Mouse (Mus musculus) CH12.LX (cell line): ENCODE data around the gene Edem2. TPM values are rescaled to one million over a fixed set of nuclear protein-coding genes. Genes with fewer than 3 reads are reported as not detected.

Source experiments
- DNase-seq: peaks from one replicate; pipeline ENCODE4 v3.0.0-alpha.2; 2013; ENCODE audit errors: extremely low read depth
- H3K27ac ChIP-seq: 2 replicates; pipeline ENCODE4 v1.5.1; 2012; ENCODE audit warnings: low read depth, mild to moderate bottlenecking, control low read depth, moderate library complexity; ENCODE audit not compliant: insufficient read depth
- H3K27me3 ChIP-seq: replicated peaks from 2 replicates; pipeline ENCODE3; 2012; ENCODE audit warnings: inconsistent platforms
- H3K36me3 ChIP-seq, 2 experiments: replicated peaks in 1 of 2; 2 replicates each; pipeline versions ENCODE3 to v1.6.1; 2012; ENCODE audit warnings: inconsistent platforms in 1 of 2, low read length in 1 of 2, mild to moderate bottlenecking in 1 of 2, mixed read lengths in 1 of 2, moderate library complexity in 1 of 2; ENCODE audit not compliant: control insufficient read depth in 1 of 2, insufficient read depth in 1 of 2
- H3K4me1 ChIP-seq, 2 experiments: 2 replicates each; pipeline ENCODE4 v1.6.1; 2012; ENCODE audit warnings: inconsistent platforms in 1 of 2, moderate library complexity in 1 of 2; ENCODE audit not compliant: insufficient read depth in 2 of 2, control insufficient read depth in 1 of 2
- H3K4me2 ChIP-seq: 2 replicates; pipeline ENCODE4 v1.6.1; 2012; ENCODE audit warnings: low read depth, mild to moderate bottlenecking, control low read depth; ENCODE audit not compliant: poor library complexity, insufficient read depth, severe bottlenecking
- H3K4me3 ChIP-seq, 3 experiments: fragments of 150-350 bp in 1 of 3; sonication (generic) in 1 of 3; replicated peaks in 1 of 3; 2 replicates each; pipeline versions ENCODE3 to v1.5.1; 2011 to 2012; ENCODE audit warnings: low read depth in 2 of 3, low read length in 2 of 3, mild to moderate bottlenecking in 2 of 3, moderate library complexity in 2 of 3, control low read depth in 1 of 3, improper control_type of control experiment in 1 of 3, inconsistent platforms in 1 of 3, mixed read lengths in 1 of 3; ENCODE audit not compliant: poor library complexity in 1 of 3
- H3K79me2 ChIP-seq: replicated peaks from 2 replicates; pipeline ENCODE4 v1.6.1; 2012; ENCODE audit warnings: mild to moderate bottlenecking, moderate library complexity; ENCODE audit not compliant: control insufficient read depth, poor library complexity, insufficient read depth, severe bottlenecking; ENCODE audit errors: extremely low read depth
- H3K9ac ChIP-seq: 2 replicates; pipeline ENCODE4 v1.6.1; 2012; ENCODE audit warnings: low read depth, mild to moderate bottlenecking, control low read depth, moderate library complexity; ENCODE audit not compliant: insufficient read depth
- H3K9me3 ChIP-seq: replicated peaks from 2 replicates; pipeline ENCODE3; 2012; ENCODE audit warnings: low read length, inconsistent platforms, mixed read lengths
- BHLHE40 ChIP-seq: IDR thresholded peaks from 2 replicates; pipeline ENCODE4 v1.6.1; 2011; ENCODE audit warnings: mild to moderate bottlenecking, low read depth, low read length, improper control_type of control experiment
- CHD1 ChIP-seq: IDR thresholded peaks from 2 replicates; pipeline ENCODE4 v1.6.1; 2012; ENCODE audit warnings: low read depth, low read length, improper control_type of control experiment, inconsistent platforms
- CHD2 ChIP-seq: IDR thresholded peaks from 2 replicates; pipeline ENCODE4 v1.6.1; 2011; ENCODE audit warnings: low read length, improper control_type of control experiment
- E2F4 ChIP-seq: IDR thresholded peaks from 2 replicates; pipeline ENCODE4 v1.6.1; 2011; ENCODE audit warnings: low read depth, low read length, improper control_type of control experiment; ENCODE audit not compliant: insufficient replicate concordance
- ELF1 ChIP-seq: IDR thresholded peaks from 2 replicates; pipeline ENCODE4 v1.6.1; 2014; ENCODE audit warnings: low read depth, mild to moderate bottlenecking, inconsistent platforms, low read length, improper control_type of control experiment
- GABPA ChIP-seq: IDR thresholded peaks from 2 replicates; pipeline ENCODE4 v1.6.1; 2012; ENCODE audit warnings: low read depth, low read length, improper control_type of control experiment, inconsistent platforms; ENCODE audit not compliant: insufficient replicate concordance
- HCFC1 ChIP-seq: IDR thresholded peaks from 2 replicates; pipeline ENCODE4 v1.6.1; 2012; ENCODE audit warnings: low read depth, mild to moderate bottlenecking, inconsistent platforms, low read length, improper control_type of control experiment
- JUN ChIP-seq: IDR thresholded peaks from 2 replicates; pipeline ENCODE4 v1.6.1; 2011; ENCODE audit warnings: low read depth, mild to moderate bottlenecking, low read length, improper control_type of control experiment, moderate library complexity; ENCODE audit not compliant: insufficient read depth
- KAT2A ChIP-seq: IDR thresholded peaks from 2 replicates; pipeline ENCODE4 v1.6.1; 2012; ENCODE audit warnings: low read length, improper control_type of control experiment, inconsistent platforms; ENCODE audit not compliant: insufficient replicate concordance
- MAFK ChIP-seq: IDR thresholded peaks from 2 replicates; pipeline ENCODE4 v1.6.1; 2011; ENCODE audit warnings: low read length, improper control_type of control experiment; ENCODE audit not compliant: insufficient replicate concordance
- MAX ChIP-seq: IDR thresholded peaks from 2 replicates; pipeline ENCODE4 v1.6.1; 2011; ENCODE audit warnings: low read length, improper control_type of control experiment
- MAZ ChIP-seq: IDR thresholded peaks from 2 replicates; pipeline ENCODE4 v1.6.1; 2012; ENCODE audit warnings: low read depth, mild to moderate bottlenecking, inconsistent platforms, low read length, improper control_type of control experiment, moderate library complexity
- MXI1 ChIP-seq: IDR thresholded peaks from 2 replicates; pipeline ENCODE4 v1.6.1; 2011; ENCODE audit warnings: mild to moderate bottlenecking, low read depth, low read length, improper control_type of control experiment
- MYC ChIP-seq: IDR thresholded peaks from 2 replicates; pipeline ENCODE4 v1.6.1; 2011; ENCODE audit warnings: low read depth, mild to moderate bottlenecking, improper control_type of control experiment, low read length
- NRF1 ChIP-seq: IDR thresholded peaks from 2 replicates; pipeline ENCODE4 v1.6.1; 2014; ENCODE audit warnings: low read depth, mild to moderate bottlenecking, inconsistent platforms, low read length, improper control_type of control experiment, moderate library complexity
- PAX5 ChIP-seq: IDR thresholded peaks from 2 replicates; pipeline ENCODE4 v1.6.1; 2012; ENCODE audit warnings: low read length, inconsistent platforms, mixed read lengths
- POLR2A ChIP-seq: IDR thresholded peaks from 2 replicates; pipeline ENCODE4 v1.6.1; 2011; ENCODE audit warnings: low read depth, mild to moderate bottlenecking, improper control_type of control experiment, low read length
- POLR2AphosphoS2 ChIP-seq: IDR thresholded peaks from 2 replicates; pipeline ENCODE4 v1.6.1; 2011; ENCODE audit warnings: low read depth, low read length, improper control_type of control experiment
- RAD21 ChIP-seq: IDR thresholded peaks from 2 replicates; pipeline ENCODE4 v1.6.1; 2011; ENCODE audit warnings: low read depth, mild to moderate bottlenecking, low read length, improper control_type of control experiment, moderate library complexity
- RCOR1 ChIP-seq: conservative IDR thresholded peaks from 2 replicates; pipeline ENCODE4 v1.6.1; 2012; ENCODE audit warnings: low read depth, mild to moderate bottlenecking, inconsistent platforms, low read length, improper control_type of control experiment
- TBP ChIP-seq: conservative IDR thresholded peaks from 2 replicates; pipeline ENCODE4 v1.6.1; 2011; ENCODE audit warnings: low read depth, low read length, improper control_type of control experiment
- TCF12 ChIP-seq: IDR thresholded peaks from 2 replicates; pipeline ENCODE4 v1.6.1; 2014; ENCODE audit warnings: low read depth, mild to moderate bottlenecking, inconsistent platforms, low read length, improper control_type of control experiment
- UBTF ChIP-seq: IDR thresholded peaks from 2 replicates; pipeline ENCODE4 v1.6.1; 2012; ENCODE audit warnings: low read depth, mild to moderate bottlenecking, inconsistent platforms, low read length, improper control_type of control experiment, moderate library complexity
- USF2 ChIP-seq: conservative IDR thresholded peaks from 2 replicates; pipeline ENCODE4 v1.6.1; 2011; ENCODE audit warnings: low read depth, low read length, improper control_type of control experiment
- ZKSCAN1 ChIP-seq: IDR thresholded peaks from 2 replicates; pipeline ENCODE4 v1.6.1; 2012; ENCODE audit warnings: low read depth, inconsistent platforms, low read length, improper control_type of control experiment, borderline replicate concordance
- ZMIZ1 ChIP-seq: IDR thresholded peaks from 2 replicates; pipeline ENCODE4 v1.6.1; 2012; ENCODE audit warnings: low read depth, mild to moderate bottlenecking, inconsistent platforms, low read length, improper control_type of control experiment
- ZNF384 ChIP-seq: IDR thresholded peaks from 2 replicates; pipeline ENCODE4 v1.6.1; 2012; ENCODE audit warnings: low read depth, low read length, improper control_type of control experiment, inconsistent platforms
- dilution Hi-C: fragments of 300-500 bp; cut with MboI; formaldehyde crosslinking; loops from 2 replicates; pipeline ENCODE4 v1.14.3; 2020; ENCODE audit warnings: low sequenced_read_pairs; ENCODE audit not compliant: extremely low pct_unique_long_range_greater_than_20kb, extremely low pct_ligation_motif_present
- in situ Hi-C: fragments of 300-500 bp; cut with MboI; formaldehyde crosslinking; loops from 3 replicates; pipeline ENCODE4 v1.14.3; 2019; ENCODE audit warnings: low sequenced_read_pairs, low pct_ligation_motif_present, low pct_unique_long_range_greater_than_20kb, mixed read lengths
- polyA plus RNA-seq: library from polyadenylated mRNA; unstranded; fragments of >175 nt; gene quantifications from 2 replicates; pipeline ENCODE4 v1.2.1, GENCODE M21; 2012; ENCODE audit warnings: low read depth; ENCODE audit not compliant: insufficient read length
- total RNA-seq, 2 experiments: library from RNA; depleted of rRNA; stranded (reverse); fragments of 300-350 nt in 1 of 2; fragments of >200 nt in 1 of 2; gene quantifications; 2 replicates each; pipeline ENCODE4 v1.2.3; 2012 to 2014

Edem2 gene
- total and polyA plus RNA-seq, 3 experiments = 42.5 to 71.8 (median 48.7) TPM

- in situ Hi-C loops = no loop called here
- H3K9me3 ChIP-seq = no peaks in the 10 kb centered on the region
- no peak overlapping the region for H3K4me2 ChIP-seq
- no peak for TF ChIP-seq POLR2AphosphoS2
- TF ChIP-seq ELF1 = no peak
- TF ChIP-seq UBTF = no peak
- no peak for TF ChIP-seq GABPA
- no peak for TF ChIP-seq HCFC1
- no peak for TF ChIP-seq PAX5
- TF ChIP-seq MYC = no peak
- no peak for TF ChIP-seq JUN
- no peak for TF ChIP-seq POLR2A
- TF ChIP-seq USF2 = no peak
- TF ChIP-seq RCOR1 = no peak
- TF ChIP-seq MAZ = no peak
- TF ChIP-seq MXI1 = no peak
- no peak overlapping the region for H3K9ac ChIP-seq
- dilution Hi-C loops = no loop called here
- no peak for DNase-seq
- no peaks in the 10 kb centered on the region for H3K79me2 ChIP-seq
- H3K4me1 ChIP-seq = no peaks in the 10 kb centered on the region
- H3K36me3 ChIP-seq = peaks cover 63 to 84% of the 10 kb centered on the region in 2 experiments
- no peak overlapping the region for H3K27ac ChIP-seq
- H3K27me3 ChIP-seq = no peaks in the 10 kb centered on the region
- H3K4me3 ChIP-seq = no peak overlapping the region
Measured at GRCm38 (mm10) chr2:155707251-155707650, 22.0 kb downstream of the Edem2 start.

DNA sequence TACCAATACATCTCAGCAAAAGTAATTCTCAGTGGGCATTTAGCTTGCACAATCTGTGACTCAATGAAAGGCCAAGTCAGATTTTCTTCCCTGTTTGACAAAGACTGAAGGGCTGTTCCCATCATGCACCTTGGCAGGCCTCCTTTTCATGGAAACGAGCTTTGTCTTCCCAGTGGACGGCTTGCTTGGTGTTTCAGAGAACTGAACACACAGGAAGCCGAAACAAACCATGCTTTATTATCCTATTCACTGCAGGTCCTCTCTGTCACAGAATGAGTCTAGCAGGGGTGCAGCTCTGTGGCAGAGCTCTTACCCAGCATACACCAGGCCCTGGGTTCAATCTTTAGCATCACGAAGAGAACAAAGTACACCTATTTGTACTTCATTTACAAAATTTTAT, 25.6 kb downstream of the Edem2 start:
- H3K27ac ChIP-seq = no peak overlapping the region
- H3K36me3 ChIP-seq = peaks cover 50 to 65% of the 10 kb centered on the region in 2 experiments
- no peak overlapping the region for H3K4me2 ChIP-seq
- H3K4me1 ChIP-seq = no peaks in the 10 kb centered on the region
- H3K4me3 ChIP-seq = no peak overlapping the region
- H3K27me3 ChIP-seq = no peaks in the 10 kb centered on the region
- in situ Hi-C loops (no loop called here), dilution Hi-C loops (no loop called here)
- no peak overlapping the region for H3K9ac ChIP-seq
- no peak for TF ChIP-seq RCOR1
- no peak for TF ChIP-seq E2F4
- no peak for TF ChIP-seq POLR2AphosphoS2
- no peak for TF ChIP-seq NRF1
- no peak for TF ChIP-seq TCF12
- no peak for TF ChIP-seq ZKSCAN1
- no peak for TF ChIP-seq ZNF384
- no peak for TF ChIP-seq CHD2
- no peak for TF ChIP-seq UBTF
- no peak for TF ChIP-seq CHD1
- TF ChIP-seq RAD21 = no peak
- TF ChIP-seq PAX5 = no peak
- no peak for TF ChIP-seq MXI1
- no peak for TF ChIP-seq ZMIZ1
- TF ChIP-seq BHLHE40 = no peak
- no peak for TF ChIP-seq KAT2A
- TF ChIP-seq MAFK = no peak
- TF ChIP-seq MAX = no peak
- TF ChIP-seq TBP = no peak
- no peak for TF ChIP-seq ELF1
- H3K9me3 ChIP-seq = no peaks in the 10 kb centered on the region
- no peaks in the 10 kb centered on the region for H3K79me2 ChIP-seq
- no peak for DNase-seq
